Mouse (Mus musculus) left cerebral cortex, adult 2 months (tissue): ENCODE results near the gene Glyr1. TPM values are rescaled to one million over a fixed set of nuclear protein-coding genes. Genes with fewer than 3 reads are reported as not detected.
A peak's percentile ranks its signal among the peaks of the same experiment; 100 is the strongest.

Experiments used
- DNase-seq, 2 experiments: peaks; one replicate each; pipeline ENCODE4 v3.0.0; 2021 to 2022; ENCODE audit warnings: low spot score in 2 of 2, mixed read lengths in 1 of 2; ENCODE audit errors: extremely low spot score in 1 of 2
- H3K27ac ChIP-seq: fragments of 200-600 bp; 2 replicates; pipeline ENCODE4 v1.8.1; 2022
- H3K4me3 ChIP-seq: fragments of 200-600 bp; 2 replicates; pipeline ENCODE4 v1.8.1; 2022
- CTCF ChIP-seq: fragments of 200-600 bp; IDR thresholded peaks from 2 replicates; pipeline ENCODE4 v1.8.1; 2022; ENCODE audit warnings: antibody characterized with exemption, mild to moderate bottlenecking, moderate library complexity
- intact Hi-C: fragments of 180-260 bp; cut with DNase I; formaldehyde crosslinking; loops from one replicate; pipeline ENCODE4 v1.15.1; 2025
- total RNA-seq, 2 experiments: library from RNA; stranded (reverse); gene quantifications; 2 replicates each; pipeline ENCODE4 v1.2.3; 2021

Glyr1 gene
- total RNA-seq, 2 experiments from 2014 or later = 139 to 146 TPM

DNA sequence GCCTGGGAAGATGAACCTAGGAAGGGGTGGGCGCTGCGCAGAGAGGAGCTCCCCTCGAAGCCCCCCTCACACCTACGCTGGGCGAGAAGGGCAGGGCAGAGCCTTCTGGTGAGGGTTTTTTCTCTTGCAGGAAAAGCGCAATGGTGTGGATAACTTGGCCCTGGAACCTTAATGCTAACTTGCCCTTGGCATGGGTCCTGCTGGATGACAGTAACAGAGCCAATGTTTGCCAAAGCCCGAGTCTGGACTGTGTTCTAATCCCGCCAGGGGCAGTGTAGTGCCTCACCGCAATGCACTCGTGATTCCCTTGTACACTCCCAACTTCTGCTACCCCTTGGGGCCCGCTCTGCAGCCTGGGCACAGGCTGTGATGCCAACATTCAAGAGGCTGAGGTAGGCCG lies 41.6 kb downstream of the Glyr1 start:
- intact Hi-C loops = no loop called here

DNA sequence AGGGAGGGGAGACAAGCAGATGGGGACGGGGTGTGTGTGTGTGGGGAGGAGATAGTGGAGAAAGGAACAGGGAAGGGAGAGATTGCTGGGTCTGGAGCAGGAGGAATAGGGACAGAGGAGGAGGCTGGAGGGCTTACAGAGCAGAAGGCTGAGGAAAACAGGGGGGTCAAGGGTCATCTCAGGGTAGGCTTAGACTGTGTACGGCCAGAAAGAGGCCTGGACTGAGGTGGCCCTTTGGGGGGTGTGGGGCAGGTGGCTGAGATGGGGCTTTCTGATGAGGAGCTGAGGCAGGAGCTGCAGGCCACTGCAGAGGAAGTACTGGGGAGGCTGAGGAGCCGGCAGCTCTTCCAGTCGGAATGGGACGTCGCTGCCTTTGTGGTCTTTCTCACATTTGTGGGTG lies 42.2 kb downstream of the Glyr1 start:
- no peak overlapping the region for H3K4me3 ChIP-seq
- H3K27ac ChIP-seq = no peak overlapping the region
- no peak for DNase-seq
- intact Hi-C loops = no loop called here
- no peak for TF ChIP-seq CTCF

More for the DNA sequence above, 41.6 kb downstream of the Glyr1 start:
- no peak for DNase-seq
- TF ChIP-seq CTCF = no peak
- Histone ChIP-seq H3K27ac (no peak overlapping the region), H3K4me3 (no peak overlapping the region)

DNA sequence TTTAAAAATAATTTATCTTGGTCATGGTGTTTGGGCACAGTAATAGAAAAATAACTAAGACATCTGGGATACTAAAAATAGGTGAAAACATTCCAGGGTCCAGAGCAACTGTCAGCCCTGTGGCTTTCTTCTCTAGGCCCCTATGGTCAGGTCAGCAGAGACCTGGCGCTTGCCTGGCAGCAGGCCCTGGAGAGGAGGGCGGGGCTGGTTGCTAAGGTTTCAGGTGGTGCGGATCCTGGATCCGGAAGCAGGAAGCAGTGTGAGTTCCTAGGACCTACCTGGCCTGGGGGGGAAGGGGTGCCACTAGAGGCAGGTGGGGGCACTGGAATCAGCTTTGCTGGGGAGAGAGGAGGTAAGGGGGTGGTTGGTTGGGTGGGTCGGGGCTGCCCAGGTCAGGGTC lies 42.6 kb downstream of the Glyr1 start, which contains the start of gene Smim22:
TSS of gene Smim22 (plus strand) at position 222 of the 400 bp plus-strand sequence.
- H3K4me3 ChIP-seq = no peak within 1 kb of the TSS
- intact Hi-C loops = no loop called here
- TF ChIP-seq CTCF = no peak
- no peak for DNase-seq
- no peak within 1 kb of the TSS for H3K27ac ChIP-seq

DNA sequence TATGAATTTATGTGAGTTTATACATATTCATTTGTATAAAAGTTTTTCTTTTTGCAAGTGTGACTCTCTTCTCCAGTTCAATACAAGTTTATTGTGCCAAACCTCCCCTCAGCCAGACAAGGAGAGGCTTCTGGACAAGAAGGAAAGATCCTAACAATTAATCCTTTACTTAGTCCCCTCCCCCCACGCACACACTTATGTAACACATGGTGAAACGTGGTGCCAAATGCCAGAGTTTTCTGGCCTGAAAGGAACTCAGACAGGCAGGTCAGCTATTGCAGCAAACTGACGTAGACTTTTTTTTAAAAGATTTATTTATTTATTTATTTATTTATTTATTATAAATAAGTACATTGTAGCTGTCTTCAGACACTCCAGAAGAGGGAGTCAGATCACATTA lies 49.1 kb downstream of the Glyr1 start:
- Histone ChIP-seq H3K4me3 (no peak overlapping the region), H3K27ac (no peak overlapping the region)
- no peak for DNase-seq
- no peak for TF ChIP-seq CTCF
- intact Hi-C loops = no loop called here

DNA sequence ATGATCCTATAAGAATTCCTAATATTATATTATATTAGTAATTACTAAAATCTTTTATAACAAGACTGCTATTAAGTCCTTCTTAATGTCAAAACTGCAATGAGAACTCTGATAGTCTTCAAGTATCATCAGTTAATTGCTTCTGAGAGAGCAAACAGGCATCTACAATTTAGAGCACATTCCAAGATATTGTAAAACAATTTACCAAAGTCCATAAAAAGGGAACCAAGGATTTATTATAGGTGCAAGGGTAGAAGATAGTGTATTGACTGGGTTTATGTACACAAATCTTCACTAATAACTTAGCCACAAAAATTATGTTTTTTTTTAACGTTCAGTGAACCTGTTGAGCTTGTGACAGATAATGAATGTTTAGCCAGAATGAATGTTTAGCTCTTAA lies 50.7 kb downstream of the Glyr1 start:
- Histone ChIP-seq H3K4me3 (no peak overlapping the region), H3K27ac (no peak overlapping the region)
- no peak for DNase-seq
- intact Hi-C loops = no loop called here
- TF ChIP-seq CTCF = no peak

DNA sequence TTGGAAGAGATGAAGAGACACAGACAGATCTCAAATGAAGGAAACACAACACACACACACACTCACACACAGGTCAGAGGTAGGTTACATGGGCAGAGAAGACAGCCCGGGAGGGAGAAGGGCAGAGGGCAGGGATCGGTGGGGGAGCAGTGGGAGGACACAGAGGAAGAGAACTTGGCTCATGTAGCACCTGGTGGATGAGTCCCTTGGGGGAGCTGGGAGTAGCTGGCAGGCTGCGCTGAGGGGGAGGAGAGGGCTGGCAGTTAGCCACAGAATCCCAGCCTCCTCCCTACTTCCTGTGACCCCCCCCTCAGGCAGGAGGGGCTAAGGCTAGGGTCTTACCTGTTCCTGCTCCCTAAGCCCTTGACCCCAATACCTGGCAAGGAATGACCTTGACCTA lies 52.1 kb downstream of the Glyr1 start, which contains the start of gene Sept12:
TSS of gene Sept12 (minus strand) at position 300 of the 400 bp plus-strand sequence.
- intact Hi-C loops = no loop called here
- no peak within 1 kb of the TSS for H3K27ac ChIP-seq
- DNase-seq = no peak
- H3K4me3 ChIP-seq = no peak within 1 kb of the TSS
- no peak for TF ChIP-seq CTCF

DNA sequence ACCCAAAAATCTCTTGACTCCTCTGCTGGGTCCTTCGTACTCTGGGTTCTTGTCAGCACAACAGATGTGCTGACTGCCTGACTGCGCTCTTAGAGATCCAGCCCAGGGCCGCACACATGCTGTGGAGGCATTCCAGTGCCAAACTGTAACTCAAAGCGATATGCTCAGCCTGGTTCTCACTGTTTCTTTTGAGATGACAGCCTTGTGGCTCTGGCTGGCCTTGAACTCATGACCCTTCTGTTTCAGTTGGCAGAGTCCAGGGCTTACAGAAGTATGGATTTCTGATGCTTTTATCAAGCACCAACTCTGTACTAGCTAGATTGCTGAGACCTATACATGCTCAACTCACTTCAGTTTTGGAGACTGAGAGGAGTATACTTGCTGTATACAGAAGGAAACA lies 56.4 kb downstream of the Glyr1 start:
- H3K27ac ChIP-seq = no peak overlapping the region
- intact Hi-C loops = no loop called here
- TF ChIP-seq CTCF = no peak
- no peak overlapping the region for H3K4me3 ChIP-seq
- no peak for DNase-seq

DNA sequence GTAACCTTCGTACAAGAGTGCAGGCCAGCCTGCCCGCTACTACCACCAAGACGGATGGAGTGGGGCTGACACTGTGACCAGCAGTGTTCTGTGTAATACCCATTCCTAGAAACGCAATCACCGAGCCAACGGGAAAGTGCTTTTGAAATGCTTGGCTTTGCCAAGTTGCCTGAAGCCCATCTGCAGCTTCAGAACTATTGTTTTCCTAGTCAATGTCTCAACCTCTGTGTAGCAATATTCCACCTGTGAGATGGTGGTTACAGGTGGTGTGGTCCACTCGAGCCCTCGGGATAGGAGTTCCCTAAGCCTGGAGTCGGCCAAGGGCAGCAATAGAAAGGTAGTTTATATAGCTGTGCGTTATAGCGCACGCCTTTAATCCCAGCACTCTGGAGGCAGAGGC lies 64.9 kb downstream of the Glyr1 start:
- Histone ChIP-seq H3K27ac (no peak overlapping the region), H3K4me3 (no peak overlapping the region)
- intact Hi-C loops = no loop called here
- no peak for DNase-seq
- TF ChIP-seq CTCF = no peak

DNA sequence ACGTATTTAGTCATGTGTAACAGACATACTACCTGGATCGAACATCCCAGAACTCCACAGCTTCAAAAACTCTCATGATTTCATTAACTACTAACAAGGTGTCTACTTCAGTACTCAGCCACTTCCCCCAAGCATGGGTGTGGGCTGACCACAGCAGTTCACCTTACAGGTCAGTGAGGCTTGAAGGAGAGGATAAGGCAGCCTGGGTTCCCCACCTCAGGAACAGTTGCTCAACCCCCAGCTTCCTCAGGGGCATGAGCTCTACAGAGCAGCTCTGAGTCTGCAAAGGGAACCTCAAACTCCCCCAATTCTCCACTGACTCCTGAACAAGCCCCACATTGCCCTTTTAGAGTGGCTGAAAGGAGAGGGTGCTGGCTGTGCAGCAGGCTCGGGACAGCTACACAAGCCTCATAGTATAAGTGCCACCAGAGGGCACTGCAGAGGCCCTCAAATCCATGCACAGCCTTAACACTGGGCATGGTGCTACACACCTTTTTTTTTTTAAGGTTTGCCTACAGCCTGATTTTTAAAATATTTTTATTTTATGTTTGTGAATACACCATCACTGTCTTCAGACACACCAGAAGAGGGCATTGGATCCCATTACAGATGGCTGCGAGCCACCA lies 69.8 kb downstream of the Glyr1 start:
- intact Hi-C loops = loop anchor here (1.0 to 2.0 kb wide), 2 partner anchors 33 to 165 kb away; partner anchors contain the start of gene Rogdi
- Histone ChIP-seq H3K27ac (peak overlapping the region; percentile 40; the same call in 1 of the 2 replicates), H3K4me3 (no peak overlapping the region)
- TF ChIP-seq CTCF = peak; percentile 68
- DNase-seq = no peak

DNA sequence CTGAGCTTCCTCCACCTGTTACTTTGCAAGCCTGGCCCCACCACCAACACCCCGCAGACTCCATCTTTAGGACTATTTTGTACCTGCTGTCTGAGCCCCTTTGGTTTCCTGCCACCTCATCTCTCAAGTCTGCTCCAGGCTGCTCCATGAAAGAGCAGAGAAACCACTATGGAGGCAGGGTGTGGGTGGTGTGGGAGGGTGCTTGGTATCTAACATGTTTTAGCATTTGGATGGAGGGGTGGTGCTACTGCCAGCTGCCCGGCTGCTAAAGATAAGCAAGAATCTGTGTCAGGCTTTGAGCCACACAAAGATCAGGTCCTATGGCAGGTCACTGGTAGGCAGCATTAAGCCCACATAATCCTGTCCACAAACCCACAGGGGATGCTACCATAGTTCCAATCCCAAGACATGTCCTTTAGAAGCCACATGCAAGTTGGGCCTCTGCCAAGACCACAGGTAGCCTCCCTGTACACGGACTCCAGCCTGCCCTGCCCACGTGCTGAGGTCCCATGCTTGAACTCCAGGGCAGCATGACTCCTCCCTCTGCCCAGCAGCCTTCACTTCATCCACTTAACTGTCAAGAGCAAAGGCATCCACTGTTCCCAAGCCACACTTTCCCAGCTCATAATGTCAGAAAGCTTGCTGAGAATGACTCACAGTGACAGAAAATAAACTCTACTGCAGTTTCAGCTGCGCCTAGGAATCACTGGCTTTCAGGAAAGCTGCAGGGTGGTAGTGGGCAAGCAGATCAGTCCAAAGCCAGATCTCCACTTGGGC lies 71.2 kb downstream of the Glyr1 start:
- TF ChIP-seq CTCF = no peak
- Histone ChIP-seq H3K27ac (peak overlapping the region; percentile 80), H3K4me3 (no peak overlapping the region)
- no peak for DNase-seq
- intact Hi-C loops = loop anchor here (2.0 kb wide), 1 partner anchor 34 kb away; the partner anchor contains the start of gene Rogdi

DNA sequence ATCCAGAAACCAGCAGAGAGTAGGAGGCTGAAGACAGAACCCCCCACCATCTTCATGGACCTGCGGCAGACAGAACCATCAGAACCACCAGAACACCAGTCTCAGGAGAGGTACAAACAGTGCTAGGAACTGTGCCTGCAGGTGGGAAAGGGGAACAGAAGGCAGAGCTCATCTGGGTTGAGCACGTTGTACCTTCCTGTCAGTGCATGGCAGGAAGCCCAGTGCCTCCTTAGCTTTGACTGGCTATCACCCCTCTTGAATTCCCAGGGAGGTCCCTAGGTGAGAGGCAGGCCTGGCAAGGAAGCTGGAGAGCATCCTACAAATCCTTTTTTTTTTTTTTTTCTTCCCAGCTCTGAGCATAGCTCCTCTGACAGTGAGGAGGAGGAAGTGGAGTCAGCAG lies 73.5 kb downstream of the Glyr1 start:
- peak; percentile 26 to 38 for DNase-seq
- intact Hi-C loops = no loop called here
- Histone ChIP-seq H3K4me3 (no peak overlapping the region), H3K27ac (peak overlapping the region; percentile 80)
- TF ChIP-seq CTCF = no peak

DNA sequence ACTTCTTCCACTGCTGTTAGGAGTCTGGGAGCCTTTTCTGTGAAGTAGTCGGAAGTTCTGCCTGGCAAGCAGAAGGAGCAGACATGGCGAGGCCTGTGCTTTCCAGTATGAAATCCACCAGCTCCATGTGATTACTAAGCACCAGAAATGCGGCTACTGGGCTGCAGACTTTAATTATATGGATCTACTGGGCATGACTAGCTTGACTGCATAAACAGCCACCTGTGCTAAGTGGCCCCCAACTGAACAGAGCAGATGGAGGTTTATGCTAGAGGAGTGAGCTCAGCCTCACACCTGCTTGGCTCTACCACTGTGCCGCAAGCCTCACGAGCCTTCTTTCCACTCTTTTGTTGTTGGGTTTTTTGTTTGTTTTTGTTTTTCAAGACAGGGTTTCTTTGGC lies 75.1 kb downstream of the Glyr1 start:
- TF ChIP-seq CTCF = no peak
- intact Hi-C loops = no loop called here
- Histone ChIP-seq H3K27ac (no peak overlapping the region), H3K4me3 (no peak overlapping the region)
- no peak for DNase-seq
